Mouse (Mus musculus): Measurements from ENCODE around the gene Slc25a42. TPM values are rescaled to one million over a fixed set of nuclear protein-coding genes. Genes with fewer than 3 reads are reported as not detected.

The Slc25a42 gene
- polyA plus RNA-seq, 1 experiment from 2014 or later, result 3.5 TPM

GRCm38 (mm10) chr8:70193238-70193637, 18.9 kb downstream of the Slc25a42 start:
- Histone ChIP-seq H3K4me1 (replicated peaks) (peaks cover 41% of the 10 kb centered on the region), H3K27me3 (no peaks in the 10 kb centered on the region), H3K36me3 (peaks cover 46% of the 10 kb centered on the region), H3K4me2 (no peak overlapping the region), H3K9me3 (replicated peaks) (no peaks in the 10 kb centered on the region), H3K4me3 (replicated peaks) (no peak overlapping the region), H3K27ac (peak overlapping the region; percentile 12), H3K9ac (no peak overlapping the region)
- 71% methylated on average over 5 of the region's 5 CpGs for WGBS (ENCODE audit: insufficient replicate concordance)
- DNase-seq (no peak), ATAC-seq (ENCODE audit: low read depth) (peak; percentile 26; the same call in 1 of the 2 replicates)

DNA sequence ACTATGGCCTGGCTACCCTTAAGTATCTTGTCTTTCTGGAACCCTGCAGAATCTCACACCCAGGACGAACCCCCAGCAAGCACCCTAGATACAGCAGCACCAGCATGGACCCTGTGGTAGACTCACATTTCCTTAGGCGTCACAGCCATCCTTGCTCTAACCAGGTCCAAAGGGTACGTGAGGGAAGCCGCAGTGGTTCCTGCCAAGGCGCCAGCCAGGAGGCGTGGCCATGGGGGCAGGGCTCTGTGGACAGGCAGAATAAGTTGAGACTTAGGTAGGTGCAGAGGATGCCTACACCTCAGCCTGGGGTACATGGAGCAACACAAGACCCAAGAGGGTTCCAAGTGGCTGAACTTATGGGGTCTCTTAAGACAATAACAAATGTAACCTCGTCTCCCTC, 23.4 kb downstream of the Slc25a42 start:
- H3K9ac ChIP-seq, result no peak overlapping the region
- WGBS (ENCODE audit: insufficient replicate concordance), result 52% methylated on average over 7 of the region's 7 CpGs
- no peak overlapping the region for H3K4me2 ChIP-seq
- ATAC-seq (ENCODE audit: low read depth) (no peak), DNase-seq (no peak)
- no peak overlapping the region for H3K4me3 ChIP-seq (replicated peaks)
- peaks cover 12% of the 10 kb centered on the region for H3K4me1 ChIP-seq (replicated peaks)
- H3K9me3 ChIP-seq (replicated peaks), result no peaks in the 10 kb centered on the region
- H3K36me3 ChIP-seq, result peaks cover 58% of the 10 kb centered on the region
- no peak overlapping the region for H3K27ac ChIP-seq
- H3K27me3 ChIP-seq, result no peaks in the 10 kb centered on the region

DNA sequence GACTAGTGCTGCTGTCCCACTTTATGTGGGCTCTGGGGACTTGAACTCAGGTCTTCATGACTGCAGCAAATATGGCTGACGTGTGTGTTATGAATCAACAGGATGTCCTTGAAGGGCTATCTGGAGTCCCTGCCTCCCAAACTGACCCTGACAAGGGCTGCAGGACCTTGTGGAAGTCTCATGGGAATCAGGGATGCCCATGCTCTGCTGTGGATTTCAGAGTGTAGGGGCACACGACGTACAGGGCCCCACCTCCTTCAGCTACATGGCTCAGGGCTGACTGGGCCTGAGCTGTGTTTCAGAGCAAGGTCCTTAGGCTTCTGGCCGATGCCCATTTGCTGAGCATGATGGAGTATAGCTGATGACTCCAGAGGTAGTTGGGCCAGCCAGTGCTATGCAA, 28.9 kb downstream of the Slc25a42 start:
- H3K4me2 ChIP-seq, result no peak overlapping the region
- peaks cover 52% of the 10 kb centered on the region for H3K36me3 ChIP-seq
- H3K9me3 ChIP-seq (replicated peaks), result no peaks in the 10 kb centered on the region
- H3K27me3 ChIP-seq, result no peaks in the 10 kb centered on the region
- H3K27ac ChIP-seq, result 0 out of 2 replicates have a peak overlapping the region, but pooled peaks have one; percentile 39
- 69% methylated on average over 4 of the region's 4 CpGs for WGBS (ENCODE audit: insufficient replicate concordance)
- no peak for DNase-seq
- H3K4me1 ChIP-seq (replicated peaks), result peaks cover 42% of the 10 kb centered on the region
- ATAC-seq (ENCODE audit: low read depth), result no peak
- H3K4me3 ChIP-seq (replicated peaks), result no peak overlapping the region
- peak overlapping the region; percentile 17; the same call in 1 of the 2 replicates for H3K9ac ChIP-seq

GRCm38 (mm10) chr8:70181903-70182252, 30.2 kb downstream of the Slc25a42 start:
- DNase-seq (no peak), ATAC-seq (ENCODE audit: low read depth) (no peak)
- Histone ChIP-seq H3K4me1 (replicated peaks) (peaks cover 42% of the 10 kb centered on the region), H3K9ac (peak overlapping the region; percentile 35; the same call in 1 of the 2 replicates), H3K27me3 (no peaks in the 10 kb centered on the region), H3K36me3 (peaks cover 52% of the 10 kb centered on the region), H3K4me2 (peak overlapping the region; percentile 49), H3K4me3 (replicated peaks) (no peak overlapping the region), H3K9me3 (replicated peaks) (no peaks in the 10 kb centered on the region), H3K27ac (peak overlapping the region; percentile 78)
- 70% methylated on average over 2 of the region's 2 CpGs for WGBS (ENCODE audit: insufficient replicate concordance)

- H3K27ac ChIP-seq, result peak overlapping the region; percentile 78
- 57% methylated on average over 16 of the region's 16 CpGs for WGBS (ENCODE audit: insufficient replicate concordance)
- peak overlapping the region; percentile 35 for H3K9ac ChIP-seq
- peak; percentile 69 for DNase-seq
- peaks cover 42% of the 10 kb centered on the region for H3K4me1 ChIP-seq (replicated peaks)
- H3K4me3 ChIP-seq (replicated peaks), result no peak overlapping the region
- peak overlapping the region; percentile 49 for H3K4me2 ChIP-seq
- H3K27me3 ChIP-seq, result no peaks in the 10 kb centered on the region
- peak; percentile 93 for ATAC-seq (ENCODE audit: low read depth)
- peaks cover 57% of the 10 kb centered on the region for H3K36me3 ChIP-seq
- no peaks in the 10 kb centered on the region for H3K9me3 ChIP-seq (replicated peaks)
These were observed 30.7 kb downstream of the Slc25a42 start for GRCm38 (mm10) chr8:70181212-70181902.

- DNase-seq (no peak), ATAC-seq (ENCODE audit: low read depth) (no peak)
- Histone ChIP-seq H3K27ac (no peak overlapping the region), H3K4me1 (replicated peaks) (peaks cover 51% of the 10 kb centered on the region), H3K27me3 (no peaks in the 10 kb centered on the region), H3K4me2 (no peak overlapping the region), H3K36me3 (peaks cover 62% of the 10 kb centered on the region), H3K9ac (no peak overlapping the region), H3K4me3 (replicated peaks) (no peak overlapping the region), H3K9me3 (replicated peaks) (no peaks in the 10 kb centered on the region)
- WGBS (ENCODE audit: insufficient replicate concordance), result 86% methylated on average over 4 of the region's 4 CpGs
These were observed 33.0 kb downstream of the Slc25a42 start for GRCm38 (mm10) chr8:70179082-70179481.

GRCm38 (mm10) chr8:70178231-70178630, 33.9 kb downstream of the Slc25a42 start:
- H3K4me3 ChIP-seq (replicated peaks), result no peak overlapping the region
- DNase-seq, result no peak
- H3K27me3 ChIP-seq, result no peaks in the 10 kb centered on the region
- H3K4me1 ChIP-seq (replicated peaks), result peaks cover 57% of the 10 kb centered on the region
- H3K4me2 ChIP-seq, result no peak overlapping the region
- H3K9ac ChIP-seq, result 0 out of 2 replicates have a peak overlapping the region, but pooled peaks have one; percentile 4
- no peak for ATAC-seq (ENCODE audit: low read depth)
- no peaks in the 10 kb centered on the region for H3K9me3 ChIP-seq (replicated peaks)
- peaks cover 60% of the 10 kb centered on the region for H3K36me3 ChIP-seq
- H3K27ac ChIP-seq, result no peak overlapping the region
- WGBS (ENCODE audit: insufficient replicate concordance), result 77% methylated on average over 2 of the region's 2 CpGs

- Histone ChIP-seq H3K9me3 (replicated peaks) (no peaks in the 10 kb centered on the region), H3K27ac (peak overlapping the region; percentile 69), H3K27me3 (no peaks in the 10 kb centered on the region), H3K4me3 (replicated peaks) (no peak overlapping the region), H3K4me2 (peak overlapping the region; percentile 74), H3K4me1 (replicated peaks) (peaks cover 57% of the 10 kb centered on the region), H3K9ac (0 out of 2 replicates have a peak overlapping the region, but pooled peaks have one; percentile 82), H3K36me3 (peaks cover 31% of the 10 kb centered on the region)
- WGBS (ENCODE audit: insufficient replicate concordance), result 79% methylated on average over 7 of the region's 7 CpGs
- DNase-seq (no peak), ATAC-seq (ENCODE audit: low read depth) (no peak)
These were observed 38.0 kb downstream of the Slc25a42 start for GRCm38 (mm10) chr8:70174079-70174478.

DNA sequence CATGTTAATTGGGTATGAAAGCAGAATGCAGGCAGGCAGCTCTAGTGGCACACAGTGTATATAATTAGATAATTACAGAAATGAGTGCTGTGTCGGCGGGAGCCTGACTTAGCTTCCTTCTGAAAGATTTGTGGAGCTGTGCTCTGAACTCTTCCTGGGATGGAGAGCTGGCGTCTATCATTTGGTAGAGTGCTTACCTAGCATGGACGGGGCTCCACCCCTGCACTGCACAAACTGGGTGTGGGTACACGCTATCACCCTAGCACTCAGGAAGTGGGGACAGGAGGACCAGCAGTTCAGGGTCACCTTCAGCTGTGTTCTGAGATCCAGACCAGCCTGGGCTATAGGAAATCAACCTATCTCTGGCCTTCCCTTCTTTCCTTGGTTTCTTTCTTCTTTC, 38.8 kb downstream of the Slc25a42 start:
- Histone ChIP-seq H3K27me3 (no peaks in the 10 kb centered on the region), H3K9ac (peak overlapping the region; percentile 82), H3K4me2 (peak overlapping the region; percentile 74), H3K4me3 (replicated peaks) (peak overlapping the region; percentile 75), H3K27ac (peak overlapping the region; percentile 69), H3K9me3 (replicated peaks) (no peaks in the 10 kb centered on the region), H3K4me1 (replicated peaks) (peaks cover 52% of the 10 kb centered on the region), H3K36me3 (peaks cover 23% of the 10 kb centered on the region)
- WGBS (ENCODE audit: insufficient replicate concordance), result 27% methylated on average over 5 of the region's 5 CpGs
- ATAC-seq (ENCODE audit: low read depth) (peak; percentile 67), DNase-seq (peak; percentile 39)

GRCm38 (mm10) chr8:70172043-70172681, 39.9 kb downstream of the Slc25a42 start, which contains the start of gene Tmem161a:
Gene Tmem161a (plus strand): TSS chr8:70172356.
- H3K9me3 ChIP-seq (replicated peaks), result no peaks in the 10 kb centered on the region
- peak within 1 kb of the TSS; percentile 70 for H3K27ac ChIP-seq
- H3K27me3 ChIP-seq, result 0 out of 2 replicates have a peak, but pooled peaks cover under 1% of the 10 kb centered on the region
- peak within 1 kb of the TSS; percentile 82 for H3K9ac ChIP-seq
- ATAC-seq (ENCODE audit: low read depth) (peak; percentile 93), DNase-seq (peak; percentile 91)
- H3K4me1 ChIP-seq (replicated peaks), result peaks cover 52% of the 10 kb centered on the region
- H3K4me2 ChIP-seq, result peak within 1 kb of the TSS; percentile 74
- peak within 1 kb of the TSS; percentile 75 for H3K4me3 ChIP-seq (replicated peaks)
- WGBS (ENCODE audit: insufficient replicate concordance), result 3% methylated on average over 27 of the region's 27 CpGs
- peaks cover 14% of the 10 kb centered on the region for H3K36me3 ChIP-seq

GRCm38 (mm10) chr8:70171240-70171639, 40.9 kb downstream of the Slc25a42 start:
- H3K9ac ChIP-seq, result no peak overlapping the region
- peak overlapping the region; percentile 74; the same call in 1 of the 2 replicates for H3K4me2 ChIP-seq
- peak overlapping the region; percentile 70 for H3K27ac ChIP-seq
- ATAC-seq (ENCODE audit: low read depth), result peak; percentile 35; the same call in 1 of the 2 replicates
- 63% methylated on average over 7 of the region's 7 CpGs for WGBS (ENCODE audit: insufficient replicate concordance)
- H3K4me1 ChIP-seq (replicated peaks), result peaks cover 60% of the 10 kb centered on the region
- H3K4me3 ChIP-seq (replicated peaks), result no peak overlapping the region
- no peaks in the 10 kb centered on the region for H3K9me3 ChIP-seq (replicated peaks)
- DNase-seq, result no peak
- H3K36me3 ChIP-seq, result peaks cover 6% of the 10 kb centered on the region; the same call in 1 of the 2 replicates
- H3K27me3 ChIP-seq, result peaks cover 4% of the 10 kb centered on the region; the same call in 1 of the 2 replicates
